Mouse (Mus musculus) heart, adult 2 months (tissue): ENCODE data around the gene Tagln2.

Experiments used
- CTCF ChIP-seq: fragments of 200-600 bp; IDR thresholded peaks from 2 replicates; pipeline ENCODE4 v1.8.1; 2022; ENCODE audit warnings: antibody characterized with exemption, mild to moderate bottlenecking, moderate library complexity
- EP300 ChIP-seq: fragments of 200-500 bp; IDR thresholded peaks from 2 replicates; pipeline ENCODE4 v1.6.1; 2011; ENCODE audit warnings: low read depth, low read length, control low read depth; ENCODE audit not compliant: insufficient read depth
- POLR2A ChIP-seq: fragments of 200-500 bp; IDR thresholded peaks from 2 replicates; pipeline ENCODE4 v1.6.1; 2011; ENCODE audit warnings: mild to moderate bottlenecking, low read depth, low read length, control low read depth; ENCODE audit not compliant: insufficient read depth

- TF ChIP-seq CTCF (no peak), POLR2A (no peak), EP300 (no peak)
These were observed 55.8 kb downstream of the Tagln2 start, which contains the start of gene Vsig8 for GRCm38 (mm10) chr1:172555638-172556037.
